26 mouse cellular contexts compared by ENCODE assay signal in the genomic region with DNA sequence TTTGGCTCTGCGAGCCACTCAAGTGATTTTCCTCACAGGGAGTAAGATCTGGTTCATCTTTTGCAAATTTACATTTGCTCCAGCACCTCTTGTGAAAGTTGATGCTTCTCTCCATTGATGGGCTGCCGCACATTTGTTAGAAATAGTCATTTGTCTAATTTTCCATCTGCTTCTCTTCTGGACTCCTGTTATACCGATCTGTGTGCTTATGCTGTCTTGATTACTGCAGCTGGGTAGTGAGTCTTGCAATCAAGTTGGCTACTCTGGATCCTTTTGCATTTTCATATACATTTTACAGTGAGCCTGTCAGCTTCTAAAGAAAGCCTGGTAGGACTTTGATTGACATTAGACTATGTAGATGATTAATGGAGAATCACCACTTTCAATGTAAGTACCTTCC. TPM values are rescaled to one million over a fixed set of nuclear protein-coding genes. Genes with fewer than 3 reads are reported as not detected.
"Had no signal": no experiment of that assay in that cellular context is flagged by ENCODE, and none has a peak within 500 bp of the region (broad histone marks: within the 10 kb centered on the region; RNA-seq: fewer than 3 reads in every experiment).

No protein-coding gene starts in this region.

- H3K9ac ChIP-seq: heart, embryonic 12.5 days; hindbrain, embryonic 13.5 days; hindbrain, embryonic 15.5 days; kidney, embryonic 15.5 days; limb, embryonic 12.5 days had no signal

- H3K4me1 ChIP-seq: heart, embryonic 10.5 days; heart, embryonic 12.5 days; kidney, embryonic 15.5 days; limb, embryonic 10.5 days; limb, embryonic 12.5 days had no signal

- H3K4me3 ChIP-seq: gastrocnemius, adult 2 months; heart, embryonic 10.5 days; heart, embryonic 12.5 days; hindbrain, embryonic 13.5 days; hindbrain, embryonic 15.5 days; kidney, embryonic 15.5 days; limb, embryonic 10.5 days; limb, embryonic 12.5 days had no signal

- DNase-seq: gastrocnemius, adult 2 months; gastrocnemius, postnatal 10 days; gastrocnemius, postnatal 25 days; heart, adult 18-20 months; heart, postnatal 10 days; kidney, adult 11 months; kidney, adult 2 months; kidney, adult 9 months; kidney, postnatal 14 days; kidney, postnatal 36 days; layer of hippocampus, adult 9-11 months; layer of hippocampus, postnatal 36 days; liver had no signal

- H3K27me3 ChIP-seq: heart, embryonic 12.5 days; hindbrain, embryonic 13.5 days; hindbrain, embryonic 15.5 days; kidney, embryonic 15.5 days; limb, embryonic 12.5 days had no signal

- H3K36me3 ChIP-seq: heart, embryonic 10.5 days; heart, embryonic 12.5 days; hindbrain, embryonic 13.5 days; hindbrain, embryonic 15.5 days; kidney, embryonic 15.5 days; limb, embryonic 10.5 days; limb, embryonic 12.5 days had no signal

- H3K27ac ChIP-seq: gastrocnemius, adult 2 months; heart, embryonic 10.5 days; hindbrain, embryonic 13.5 days; hindbrain, embryonic 15.5 days; hindbrain, postnatal 0 days; kidney, embryonic 15.5 days; kidney, postnatal 0 days; limb, embryonic 10.5 days; limb, embryonic 12.5 days had no signal

- H3K9me3 ChIP-seq: heart, embryonic 10.5 days; heart, embryonic 12.5 days; hindbrain, embryonic 13.5 days; hindbrain, embryonic 15.5 days; kidney, embryonic 15.5 days; limb, embryonic 10.5 days; limb, embryonic 12.5 days had no signal

- ATAC-seq: hindbrain, postnatal 0 days; intestine, embryonic 16.5 days had no signal

- H3K4me2 ChIP-seq: heart, embryonic 12.5 days; hindbrain, embryonic 13.5 days; hindbrain, embryonic 15.5 days; kidney, embryonic 15.5 days; limb, embryonic 12.5 days; liver, embryonic 11.5 days had no signal

RNA-seq across cellular contexts. Expression of gene Lypd6b, which starts 59.4 kb away (rescaled TPM):
- total RNA-seq: gastrocnemius, adult 2 months; gastrocnemius, postnatal 25 days; gastrocnemius, postnatal 4 days; heart, postnatal 25 days had no signal
